21 mouse cellular contexts compared by ENCODE assay signal in genomic region chr17:87861587-87861986, GRCm38 (mm10). TPM values are rescaled to one million over a fixed set of nuclear protein-coding genes. Genes with fewer than 3 reads are reported as not detected.
DNase-seq lines count a peak whose midpoint lies in the region.
"Had no signal": no experiment of that assay in that cellular context is flagged by ENCODE, and none has a peak within 500 bp of the region (broad histone marks: within the 10 kb centered on the region; RNA-seq: fewer than 3 reads in every experiment).

No protein-coding gene starts in this region.

- DNase-seq in embryo, embryonic 10.5 days (ENCODE audit: low spot score), result peak; percentile 19
- no peak for DNase-seq in embryo, embryonic 11 days
- DNase-seq in kidney, postnatal 10 days, result peak; percentile 17
- no peak for DNase-seq in kidney, adult 8-10 months
- DNase-seq in adrenal gland, adult 8-10 months, result peak; percentile 26
- no peak for DNase-seq in retina, embryonic 14.5 days (ENCODE audit: low spot score)
- DNase-seq in natural killer cell, adult 2 months (ENCODE audit: low spot score in 2 of 2), result no peak
- DNase-seq: cerebellum, adult 9-11 months; gastrocnemius, postnatal 14 days; heart, adult 18-20 months; liver, postnatal 0 days; lung, postnatal 14 days; retina, postnatal 1 day; right cerebral cortex, postnatal 25 days; spleen, adult 18-20 months had no signal

RNA-seq across cellular contexts. Expression of gene Rpl36-ps4, which starts 59.2 kb away (rescaled TPM):
- total RNA-seq in adrenal gland, adult 8-10 months (2022), result not detected
- total RNA-seq: common myeloid progenitor, adult 5-6 weeks; G1E; gastrocnemius, postnatal 14 days; heart, adult 18-20 months; hematopoietic stem cell, adult 5-6 weeks; left cerebral cortex, postnatal 14 days; megakaryocyte progenitor cell, adult 5-6 weeks; monocyte, adult 5-6 weeks had no signal

Comparison
In these comparisons a context has a peak if more than half of its experiments do, and no peak if none do; other contexts are left out.
1. DNase-seq: peak in embryo, embryonic 10.5 days (single experiment), kidney, postnatal 10 days (single experiment) and adrenal gland, adult 8-10 months (single experiment); none in embryo, embryonic 11 days (single experiment), kidney, adult 8-10 months (0 of 2), retina, embryonic 14.5 days (single experiment) and natural killer cell, adult 2 months (0 of 2).